Mouse (Mus musculus) 416B (cell line): ENCODE data around the gene Ier5.

Experiments
- DNase-seq: peaks from one replicate; pipeline ENCODE4 v3.0.0; 2011; ENCODE audit warnings: low read depth

The Ier5 gene

DNA sequence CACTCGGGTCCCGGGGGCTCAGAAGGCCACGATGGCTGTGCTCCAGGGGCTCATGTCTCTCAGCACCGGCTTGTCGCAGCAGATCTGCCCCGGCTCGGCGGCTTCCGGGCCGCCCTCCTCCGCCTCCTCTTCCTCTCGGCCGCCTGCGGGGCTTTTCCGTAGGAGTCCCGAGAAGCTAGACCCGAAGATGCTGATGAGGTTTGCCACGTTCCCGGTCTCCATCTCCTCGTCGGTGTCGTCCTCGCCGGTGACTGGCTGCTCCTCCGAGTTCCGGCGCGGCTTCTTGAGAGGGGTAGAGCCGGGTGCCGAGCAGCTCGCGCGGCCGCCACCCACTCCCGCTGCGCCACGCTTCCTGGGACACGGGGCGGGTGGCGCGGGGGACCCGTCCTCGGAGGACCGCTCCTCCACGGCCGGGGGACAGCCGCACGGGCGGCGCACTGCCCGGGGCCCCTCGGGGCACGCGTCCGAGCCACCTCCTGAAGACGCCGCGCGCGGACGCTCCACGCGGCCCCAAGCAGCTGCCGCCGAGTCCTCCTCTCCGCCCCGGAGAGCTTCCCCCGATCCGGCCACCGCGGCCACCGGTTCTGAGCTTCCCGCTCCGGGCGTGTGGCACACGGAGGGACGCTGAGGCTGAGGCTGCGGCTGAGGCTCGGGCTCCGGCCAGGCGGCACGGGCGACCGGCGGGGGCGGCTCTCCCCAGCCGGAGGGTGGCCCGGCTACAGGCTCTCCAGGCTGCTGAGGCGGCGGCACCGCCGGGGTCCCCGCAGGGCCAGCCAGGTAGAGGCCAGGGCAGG, 753 bp downstream of the Ier5 start:
- no peak for DNase-seq

DNA sequence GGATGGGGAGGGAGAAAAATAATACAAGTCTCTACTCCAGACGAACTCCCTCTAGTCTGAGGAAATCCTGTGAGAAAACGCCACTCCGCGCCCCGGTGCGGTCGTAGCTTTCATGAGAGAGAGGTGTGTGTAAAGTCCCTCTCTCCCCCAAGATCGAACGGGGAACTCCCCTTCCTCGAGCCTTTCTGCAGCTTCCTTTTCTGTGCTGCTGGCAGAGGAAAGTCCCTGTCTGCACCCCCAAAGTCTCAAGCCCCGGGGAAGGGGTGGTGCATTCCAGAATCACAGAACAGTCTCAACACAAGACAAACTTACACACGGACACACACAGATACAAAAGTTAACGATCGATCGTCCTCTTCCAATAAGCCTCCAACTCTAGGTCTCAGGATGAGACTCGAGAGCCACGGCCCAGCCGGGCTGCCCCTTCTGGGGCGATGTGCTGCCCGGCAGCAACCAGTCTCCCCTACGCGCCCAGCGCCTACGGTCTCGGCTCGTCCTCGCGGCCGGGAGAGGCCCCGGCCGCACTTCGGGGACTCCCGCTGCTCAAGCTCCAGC, 1.4 kb downstream of the Ier5 start:
- DNase-seq = peak; percentile 57

DNA sequence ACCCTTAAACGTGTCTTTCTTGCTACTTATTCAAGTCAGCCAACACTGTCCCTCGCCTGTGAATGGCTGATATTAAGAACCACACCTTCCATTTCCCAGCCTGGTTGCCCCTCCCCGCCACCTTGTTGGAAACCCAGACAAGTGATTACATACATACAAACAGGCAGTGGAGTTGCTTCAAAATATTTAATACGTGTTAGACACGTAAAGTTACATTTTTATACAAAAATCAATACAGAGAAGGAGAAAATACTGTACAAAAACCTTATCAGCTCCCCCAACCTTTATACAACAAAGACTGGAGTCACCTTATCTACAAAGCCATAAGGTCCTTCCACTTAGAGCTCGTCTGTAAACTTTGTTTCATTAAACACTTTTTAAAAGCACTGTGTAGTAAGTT, 2.1 kb downstream of the Ier5 start:
- peak; percentile 67 for DNase-seq

DNA sequence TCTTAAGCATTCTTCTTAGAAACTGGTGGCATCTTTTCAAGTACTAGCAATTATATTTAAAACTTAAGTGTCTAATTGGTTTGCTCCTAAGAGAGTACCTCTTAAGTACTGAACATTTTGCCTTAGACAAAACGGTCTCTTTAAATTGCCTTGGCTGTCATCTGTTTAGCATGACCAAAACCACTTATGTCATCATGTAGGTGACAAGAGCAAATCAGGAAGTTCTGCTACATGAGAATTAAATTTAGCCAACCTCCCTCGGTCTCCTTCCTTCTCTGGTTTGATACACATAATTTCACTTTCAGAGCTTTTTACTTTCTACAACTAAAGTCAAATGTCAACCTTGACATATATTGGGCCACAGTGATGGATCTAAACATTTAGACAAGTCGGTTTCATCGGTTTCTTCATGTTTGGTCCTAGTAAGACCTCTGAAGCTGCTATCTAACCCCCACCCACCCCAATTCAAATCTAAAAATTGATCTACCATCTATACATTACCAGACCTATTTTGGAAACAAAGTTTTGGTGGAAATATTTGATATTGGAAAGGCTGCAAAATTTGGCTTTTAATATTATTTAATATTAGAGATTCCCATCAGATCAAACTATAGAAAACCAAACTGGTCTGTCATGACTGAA, 2.7 kb downstream of the Ier5 start:
- DNase-seq = peak; percentile 57

DNA sequence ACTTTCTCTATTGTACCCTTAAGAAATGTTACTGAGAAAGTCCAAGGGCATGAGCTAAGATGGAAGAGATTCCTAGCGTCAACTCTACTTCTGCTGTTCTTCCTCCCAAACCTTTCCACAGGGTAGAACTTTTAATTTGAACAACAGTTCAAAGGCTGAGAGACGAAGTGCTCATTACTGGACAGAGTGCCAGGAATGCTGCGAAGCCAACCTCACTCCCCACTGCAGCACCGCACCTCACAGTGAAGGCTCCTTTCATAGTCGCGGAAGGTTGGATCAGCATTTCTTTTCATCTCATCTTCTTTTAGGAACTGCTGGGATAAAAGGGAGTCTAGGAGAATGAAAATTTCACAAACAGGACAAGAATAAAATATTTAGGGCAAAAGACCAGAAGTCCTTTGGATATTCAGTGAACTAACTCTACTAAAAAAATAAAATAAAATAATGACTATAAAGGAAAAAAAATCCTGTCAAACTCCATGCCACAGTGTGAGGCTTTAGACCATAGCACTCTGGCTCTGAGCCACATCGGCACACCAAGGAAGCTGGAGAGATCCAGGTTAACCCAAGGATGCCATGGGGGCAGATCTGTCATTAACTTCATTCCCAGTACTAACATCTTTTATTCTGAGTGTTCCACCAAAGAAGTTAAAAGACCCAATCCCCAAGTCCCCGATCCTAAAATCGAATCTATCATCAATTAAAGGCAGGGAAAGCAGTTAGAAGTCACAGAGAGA, 5.3 kb downstream of the Ier5 start:
- no peak for DNase-seq

DNA sequence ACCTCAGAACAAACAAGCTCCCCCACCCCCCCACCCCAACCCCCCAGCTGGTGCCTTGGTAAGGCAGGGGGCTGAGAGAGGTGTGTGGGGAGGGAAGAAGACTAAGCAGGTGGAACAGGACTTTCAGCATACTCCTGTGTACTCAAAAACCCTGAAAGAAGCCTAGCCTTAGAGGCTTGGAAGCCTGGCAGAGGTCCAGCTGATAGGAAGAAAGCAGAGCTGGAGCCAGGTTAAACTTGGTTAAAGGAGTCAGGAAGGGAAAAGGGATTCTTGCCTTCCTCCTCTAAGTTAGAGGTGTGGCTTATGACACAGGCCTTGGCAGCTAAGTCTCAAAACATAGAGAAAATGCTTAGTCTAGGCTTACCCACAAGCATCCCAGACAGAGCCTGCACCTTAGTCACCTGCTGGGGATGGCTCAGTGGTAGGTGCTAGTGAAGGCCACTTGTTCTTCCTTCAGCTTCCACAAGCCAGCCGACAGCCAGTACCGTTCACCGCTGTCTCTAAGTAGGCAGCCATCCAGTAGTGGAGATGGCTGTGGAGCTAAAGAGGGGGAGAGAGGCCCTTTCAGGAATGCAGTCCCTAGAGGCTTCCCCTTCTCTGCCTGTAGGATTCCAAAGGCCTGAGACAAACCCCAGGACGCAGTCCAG, 6.2 kb downstream of the Ier5 start:
- no peak for DNase-seq

DNA sequence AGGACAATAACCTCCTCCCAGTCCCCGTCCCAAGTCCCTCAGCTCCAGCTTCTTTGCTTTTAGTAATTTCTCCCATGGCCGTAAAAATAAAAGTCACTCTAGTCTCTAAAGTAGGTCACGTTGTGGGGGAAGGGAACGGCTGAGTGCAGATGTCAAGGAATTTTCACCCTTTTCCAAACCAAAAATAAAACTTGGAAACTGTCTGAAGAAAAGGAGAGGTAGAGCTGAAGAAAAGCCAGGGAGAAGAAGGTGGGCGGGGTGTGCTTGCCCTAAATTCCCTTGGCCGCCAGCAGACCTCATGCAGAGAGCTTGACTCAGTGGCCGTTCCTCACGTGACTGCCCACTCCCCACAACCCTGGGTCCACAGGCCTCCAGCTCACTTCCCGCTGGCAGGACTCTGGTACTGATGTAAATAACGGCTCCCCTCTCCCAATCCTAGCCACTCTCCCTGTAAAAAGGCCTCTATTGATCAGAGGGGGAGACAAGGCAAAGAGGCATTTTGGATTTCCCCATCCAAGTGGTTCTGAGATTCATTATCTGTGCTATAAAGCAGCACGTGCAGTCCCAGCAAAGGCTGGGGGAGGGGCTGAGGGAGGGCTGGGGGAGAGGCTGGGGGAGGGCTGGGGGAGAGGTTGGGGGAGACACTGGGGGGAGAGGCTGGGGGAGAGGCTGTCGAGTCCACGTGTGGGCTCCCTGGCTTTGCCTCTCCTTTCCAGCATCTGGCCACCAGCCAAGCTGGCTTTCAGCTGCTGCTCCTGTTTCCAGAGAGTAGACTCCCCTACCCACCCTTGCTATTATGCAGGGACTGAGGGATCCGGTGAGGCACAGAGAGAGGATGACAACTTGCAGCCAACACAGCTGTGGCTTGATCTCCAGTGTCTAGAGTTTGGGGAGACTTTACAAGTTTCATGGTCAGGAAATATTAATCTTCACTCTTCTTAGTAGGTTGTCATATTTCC, 7.3 kb downstream of the Ier5 start:
- no peak for DNase-seq

DNA sequence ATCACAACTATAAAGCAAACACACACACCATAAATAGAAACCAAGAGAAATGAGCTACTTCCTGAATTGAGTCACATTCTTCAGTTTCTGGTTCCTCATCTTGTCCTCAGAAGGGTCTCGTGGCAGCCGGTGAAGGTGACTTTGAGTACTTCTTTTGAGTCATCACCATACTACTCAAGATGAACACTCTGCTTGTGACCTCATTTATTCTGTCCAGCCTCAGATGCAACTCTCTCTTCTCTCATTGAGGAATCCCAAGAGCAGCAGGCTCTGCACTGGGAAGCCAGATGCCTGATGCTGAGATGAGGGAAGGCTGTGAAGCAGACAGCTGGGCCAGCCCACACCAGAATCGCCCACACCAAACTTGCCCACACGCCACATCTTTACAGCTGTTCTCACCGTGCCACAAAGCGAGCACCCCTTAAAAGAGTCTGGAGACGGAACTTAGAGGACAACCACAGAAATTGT, 8.0 kb downstream of the Ier5 start:
- peak; percentile 82 for DNase-seq

DNA sequence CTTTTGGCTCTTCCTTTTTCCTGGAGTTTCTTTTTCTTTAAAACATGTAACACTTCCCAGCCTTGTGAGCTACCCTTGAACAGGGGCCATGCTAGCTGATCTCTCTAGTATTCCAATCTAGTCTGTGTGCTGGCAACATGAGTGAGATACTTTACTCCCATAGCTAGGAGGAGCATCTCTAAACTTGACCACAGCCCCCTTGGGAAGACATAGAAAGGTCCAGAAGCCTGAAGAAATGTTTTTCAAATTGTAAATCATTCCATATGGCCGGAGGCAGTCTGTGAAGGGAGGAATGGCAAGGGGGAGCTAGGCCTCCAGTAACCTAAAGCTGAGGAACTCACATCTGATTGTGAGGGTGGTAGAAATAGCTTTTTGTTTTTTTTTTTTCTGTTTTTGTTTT, 8.7 kb downstream of the Ier5 start:
- no peak for DNase-seq

DNA sequence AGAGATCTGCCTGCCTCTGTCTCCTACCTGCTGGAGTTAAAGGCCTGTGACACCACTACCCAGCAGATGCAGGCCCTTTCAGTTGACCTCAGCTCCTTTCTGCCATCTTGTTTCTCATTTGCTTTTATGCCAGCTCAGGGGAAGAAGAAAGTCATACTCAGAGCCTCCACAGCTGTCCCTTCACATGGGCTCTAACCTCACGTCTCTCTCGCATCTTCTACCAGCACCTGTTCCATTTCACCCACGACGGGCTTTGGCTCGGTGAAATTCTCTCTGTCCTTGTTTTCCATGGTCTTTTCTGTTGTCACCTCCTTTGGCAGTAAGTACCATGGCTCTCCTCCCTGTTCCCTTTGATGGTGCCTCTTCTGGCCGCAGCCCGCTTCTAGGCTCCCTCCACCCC, 9.1 kb downstream of the Ier5 start:
- DNase-seq = no peak

DNA sequence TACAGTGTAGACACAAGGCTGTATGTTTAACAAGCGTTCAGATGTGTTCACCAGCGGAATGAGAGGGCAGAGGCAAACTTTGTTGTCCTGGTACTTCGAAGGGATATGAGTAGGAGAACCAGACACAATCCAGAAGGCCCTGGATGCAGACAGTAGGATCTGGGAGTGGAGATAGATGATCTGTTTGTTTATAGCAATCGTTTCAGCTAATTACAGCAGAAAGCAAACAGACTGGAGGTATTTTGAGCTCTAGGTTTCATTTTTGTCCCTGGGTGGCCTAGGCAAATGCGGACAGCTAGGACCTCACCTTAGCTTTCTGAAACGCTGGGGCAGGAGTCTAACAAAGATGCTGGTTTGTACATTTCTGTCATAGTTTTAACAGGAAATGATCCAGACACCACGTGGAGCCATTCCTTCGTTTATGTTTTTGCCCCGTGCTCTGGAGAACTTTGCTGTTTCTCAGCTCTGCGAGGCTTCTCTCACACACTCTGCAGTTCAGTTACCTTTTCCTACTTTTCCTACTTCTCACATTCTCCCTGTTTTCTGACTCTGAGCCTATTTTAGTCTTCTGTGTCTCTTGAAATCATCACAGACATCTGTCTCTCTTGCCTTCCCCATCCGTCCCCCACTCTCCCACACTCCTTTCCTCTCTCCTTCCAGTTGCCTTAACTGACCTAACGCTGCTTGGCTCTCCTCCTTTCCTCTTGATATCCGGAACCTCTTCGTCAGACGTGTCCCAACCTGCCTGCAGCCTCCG, 10.4 kb downstream of the Ier5 start:
- DNase-seq = no peak

DNA sequence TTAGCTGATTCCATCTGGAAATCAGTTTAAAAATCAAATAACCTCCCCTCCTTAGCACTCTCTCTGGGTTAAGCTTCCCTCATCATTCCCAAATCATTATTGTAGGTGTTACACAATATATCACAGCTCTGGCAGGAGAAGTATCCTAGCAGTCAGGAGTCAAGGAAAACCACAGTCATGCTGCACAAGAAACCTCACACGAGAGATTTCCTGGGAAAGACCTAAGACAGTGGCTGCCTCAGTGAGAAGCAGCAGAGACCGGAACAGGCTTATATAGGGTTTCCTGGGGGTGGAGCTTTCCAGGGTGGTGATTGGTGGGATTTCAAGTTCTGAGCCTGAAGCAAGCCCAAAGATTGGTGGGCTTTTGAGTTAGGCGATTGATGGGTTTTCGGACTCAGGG, 11.4 kb downstream of the Ier5 start:
- no peak for DNase-seq

DNA sequence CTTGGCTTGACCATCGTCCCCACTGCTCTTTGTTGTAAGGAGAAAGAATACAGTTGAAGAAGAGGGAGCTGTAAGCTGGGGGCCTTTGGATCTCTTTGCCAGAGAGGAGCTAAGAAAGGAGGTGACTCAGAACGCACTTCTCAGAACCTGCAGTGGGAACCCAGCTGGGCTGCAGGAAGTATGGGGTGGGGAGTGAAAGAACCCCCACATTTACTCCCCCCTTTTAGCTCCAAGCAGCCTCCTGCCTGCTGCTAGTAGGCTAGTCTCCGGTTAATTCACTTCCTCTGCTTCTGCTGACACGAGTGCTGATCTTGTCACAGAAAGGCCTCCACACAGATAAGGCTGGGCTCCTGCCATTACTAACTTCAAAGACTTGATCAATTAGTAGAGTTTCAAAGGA, 12.5 kb downstream of the Ier5 start:
- DNase-seq = peak; percentile 77

DNA sequence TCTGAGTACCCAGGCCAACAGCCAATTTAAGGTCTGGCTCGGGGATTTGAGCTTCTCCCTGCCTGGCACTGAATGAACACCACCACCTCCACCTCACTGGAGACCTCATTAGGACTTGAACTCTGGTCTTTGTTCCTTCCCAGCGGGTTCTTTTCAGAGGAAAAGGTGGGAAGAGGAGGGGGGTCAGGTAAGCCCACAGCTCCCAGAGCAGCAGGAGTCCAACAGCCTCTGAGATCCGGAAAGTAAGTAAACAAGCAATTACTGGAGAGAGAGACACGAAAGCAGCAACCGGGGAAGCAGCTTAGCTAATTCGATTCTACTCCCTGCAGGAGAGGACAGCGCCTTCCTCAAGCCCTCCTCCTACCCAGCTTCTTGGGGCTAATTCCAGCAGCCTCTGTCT, 13.0 kb downstream of the Ier5 start:
- no peak for DNase-seq

DNA sequence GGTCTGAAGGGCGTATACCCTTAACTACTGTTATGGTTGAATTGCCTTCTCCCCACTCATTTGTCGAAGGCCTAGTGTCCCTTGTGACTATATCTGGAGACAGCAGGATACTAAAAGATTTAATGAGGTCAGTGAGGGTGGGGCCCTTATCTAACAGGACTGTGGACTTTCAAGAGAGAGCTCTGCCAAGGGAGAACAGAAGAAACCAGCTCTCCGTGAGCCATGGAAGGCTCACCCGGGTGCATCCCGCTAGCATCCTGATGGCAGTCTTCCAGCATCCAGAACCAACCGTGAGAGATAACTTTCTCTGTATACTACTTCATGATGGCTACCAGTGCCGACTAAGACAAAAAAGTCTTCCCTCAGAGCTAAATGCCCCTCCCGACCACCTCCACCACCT, 14.6 kb downstream of the Ier5 start:
- DNase-seq = no peak

DNA sequence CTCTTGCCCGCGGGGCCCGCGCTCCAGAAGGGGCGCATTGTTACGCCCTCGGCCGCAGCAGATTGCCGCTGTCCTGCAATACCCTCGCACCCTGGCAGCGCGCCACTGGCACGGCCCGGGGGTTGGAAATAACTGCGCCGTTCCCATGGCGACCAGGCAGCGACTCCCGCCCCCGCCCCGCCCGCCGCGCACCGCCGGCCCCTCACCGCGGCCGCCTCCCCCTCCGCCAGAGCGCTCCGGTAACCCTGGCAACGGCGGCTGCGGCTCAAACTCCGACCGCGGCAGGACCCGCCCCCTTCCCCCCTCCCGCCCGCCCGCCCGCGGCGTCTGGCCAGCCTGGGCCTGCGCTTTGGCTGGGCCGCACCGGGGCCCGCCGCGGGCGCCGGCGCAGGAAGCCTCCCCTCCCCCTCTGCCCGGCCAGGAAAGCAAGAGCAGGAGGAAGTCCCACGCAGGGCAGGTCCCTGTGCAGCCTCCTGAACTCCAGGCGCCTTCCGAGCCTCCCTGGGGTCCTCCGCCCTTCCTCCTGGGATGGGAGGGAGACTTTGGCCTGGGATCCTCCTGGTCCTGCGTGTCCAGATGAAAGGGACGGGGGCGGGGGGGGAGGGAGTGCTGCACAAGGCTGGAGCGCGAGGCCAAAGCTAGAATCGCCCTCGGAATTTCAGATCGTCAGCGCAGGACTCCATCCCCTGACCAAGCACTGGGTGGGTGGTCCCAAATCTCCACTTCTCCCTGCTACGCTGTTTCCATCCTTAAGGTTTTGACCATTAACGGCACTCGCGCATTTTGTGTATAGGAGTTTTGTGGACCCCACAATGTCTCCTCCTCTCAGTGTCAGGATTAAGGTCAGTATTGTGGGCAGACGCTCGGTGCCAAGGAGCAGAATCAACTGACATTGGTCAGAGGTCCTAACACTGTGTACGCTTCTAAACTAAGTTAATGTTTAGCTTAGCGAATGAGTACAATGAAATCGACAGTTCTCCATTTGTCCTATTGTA, 15.9 kb downstream of the Ier5 start:
- peak; percentile 88 for DNase-seq

DNA sequence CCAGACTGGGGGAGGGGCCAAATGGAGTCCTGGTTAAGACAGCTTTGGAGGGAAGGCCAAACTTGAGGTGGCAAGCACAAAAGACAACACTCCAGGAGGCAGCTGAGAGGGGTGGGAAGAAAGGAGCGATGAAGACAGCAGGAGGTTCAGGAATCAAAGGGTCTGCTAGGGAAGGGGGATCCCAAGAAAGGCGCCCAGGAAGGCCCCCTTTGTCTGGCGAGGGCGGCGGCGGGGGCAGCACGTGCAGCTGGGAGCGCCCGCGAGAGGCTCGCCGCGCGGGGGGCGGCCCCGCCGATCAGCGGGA, 16.5 kb downstream of the Ier5 start:
- DNase-seq = peak; percentile 53

DNA sequence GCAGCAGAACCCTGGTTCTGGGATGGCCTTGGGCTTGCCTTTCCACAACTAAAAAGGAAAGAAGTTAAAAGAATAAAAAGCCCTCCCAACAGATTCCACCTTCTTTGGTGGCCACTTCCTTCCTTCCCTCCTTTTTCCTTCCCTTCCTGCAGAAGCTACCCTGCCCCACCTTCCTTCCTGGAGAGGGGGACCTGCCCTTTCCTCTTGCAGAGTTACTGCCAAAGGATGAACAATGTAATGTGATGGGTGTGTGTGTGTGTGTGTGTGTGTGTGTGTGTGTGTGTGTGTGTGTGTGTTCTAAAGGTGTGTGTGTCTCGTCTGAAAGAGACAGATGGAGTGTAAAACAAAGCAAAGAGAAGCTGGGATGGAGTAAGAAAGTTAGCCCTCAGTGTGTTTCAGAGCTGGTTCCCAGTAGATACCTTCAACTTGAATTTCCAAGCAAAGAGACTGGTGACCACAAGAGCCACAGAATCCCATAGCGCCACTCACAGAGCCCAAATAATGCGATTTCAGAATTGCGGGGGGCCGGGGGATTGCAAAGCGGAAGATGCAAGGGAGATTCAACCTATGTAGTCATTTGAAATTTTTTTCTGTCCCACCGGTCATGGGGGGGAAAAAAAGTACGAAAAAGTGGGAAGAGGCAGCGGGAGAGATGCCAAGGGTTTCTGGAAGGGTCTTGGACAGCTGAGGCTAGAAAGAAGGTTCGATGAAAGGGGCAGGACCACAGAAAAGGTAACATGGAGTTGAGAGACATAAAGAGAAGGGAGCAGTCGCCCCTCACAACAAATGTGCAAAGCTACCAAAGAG, 17.1 kb downstream of the Ier5 start:
- no peak for DNase-seq
